Mouse (Mus musculus): ENCODE measurements around the gene Gls. TPM values are rescaled to one million over a fixed set of nuclear protein-coding genes. Genes with fewer than 3 reads are reported as not detected.
A peak's percentile ranks its signal among the peaks of the same experiment; 100 is the strongest.

Gene Gls
- total RNA-seq, 4 experiments from 2014 or later, result 66.5 to 87.3 (median 81.9) TPM

DNA sequence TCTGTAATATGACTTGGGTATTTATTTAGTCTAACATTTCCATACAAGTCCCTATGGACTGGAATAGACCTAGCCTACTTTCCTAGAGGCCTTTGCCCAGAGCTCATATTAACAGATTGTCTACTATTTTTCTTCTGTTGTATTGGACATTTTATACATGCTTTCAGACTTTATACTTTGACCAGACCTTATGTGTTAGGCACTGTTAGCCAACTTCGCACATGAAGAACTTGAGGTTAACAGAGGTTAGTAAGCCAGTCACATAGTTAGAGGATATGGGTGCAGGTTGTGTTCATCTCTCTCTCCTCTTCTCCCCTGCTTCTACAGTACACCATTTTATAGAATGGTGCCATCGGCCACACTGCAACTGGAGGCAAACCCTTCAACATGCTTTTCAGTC lies 75.0 kb downstream of the Gls start:
- DNase-seq (ENCODE audit: low spot score), result no peak

DNA sequence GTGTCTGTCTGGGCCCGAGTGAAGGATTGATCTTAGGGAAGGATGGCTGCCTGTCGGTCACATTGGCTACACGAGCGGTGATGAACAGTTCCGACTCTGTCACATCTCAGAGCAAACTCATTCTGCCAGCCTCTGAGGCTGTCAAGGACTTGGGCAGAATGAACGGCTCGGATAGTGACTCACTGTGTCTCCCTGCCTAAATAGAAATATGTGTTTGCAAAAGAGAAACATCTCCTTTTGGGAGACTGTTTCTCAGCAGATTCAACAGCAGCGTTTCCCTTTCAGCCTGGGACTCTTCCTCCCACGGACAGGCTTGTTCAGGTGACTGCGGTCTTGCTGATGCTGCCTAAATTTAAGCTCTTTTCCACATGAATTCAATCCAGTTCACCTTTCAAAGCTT lies 76.7 kb downstream of the Gls start:
- DNase-seq (ENCODE audit: low spot score), result no peak

DNA sequence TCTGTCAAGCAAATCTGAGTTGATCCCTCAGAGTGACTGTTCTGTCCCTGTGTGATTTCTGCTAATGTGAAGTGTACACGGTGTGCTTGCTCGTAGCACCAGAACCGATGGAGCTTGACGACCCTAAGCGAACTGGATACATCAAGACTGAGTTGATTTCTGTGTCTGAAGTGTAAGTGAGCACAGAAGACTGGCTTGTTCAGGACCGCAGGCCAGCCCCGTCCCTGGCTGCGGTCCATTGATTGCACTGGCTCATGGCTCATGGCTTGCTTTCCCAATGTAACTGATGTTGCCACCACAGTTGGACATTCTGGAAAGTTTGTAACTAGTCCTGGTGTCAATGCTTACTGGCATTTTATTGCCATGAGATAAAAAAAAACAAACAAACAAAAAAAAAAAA lies 78.1 kb downstream of the Gls start:
- DNase-seq (ENCODE audit: low spot score), result no peak

DNA sequence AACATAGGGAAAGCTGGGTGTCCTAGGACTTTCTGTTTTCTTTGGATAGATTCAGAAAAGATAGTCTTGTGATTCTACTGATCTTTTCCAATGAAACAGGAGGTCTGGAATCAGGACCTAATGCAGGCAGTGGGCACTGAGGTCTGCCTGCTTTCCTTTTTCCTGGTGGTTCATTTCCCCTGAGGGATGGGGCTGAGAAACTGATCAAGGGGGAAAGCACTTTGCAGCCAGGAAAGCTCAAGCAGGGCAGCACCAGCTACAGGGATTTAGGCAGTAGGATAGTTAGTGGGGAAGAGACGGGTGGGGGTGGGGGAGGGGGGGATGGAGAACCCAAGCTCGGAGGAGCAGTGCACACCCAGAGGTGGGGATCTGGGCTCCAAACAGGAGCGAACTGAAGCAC lies 80.1 kb downstream of the Gls start:
- DNase-seq (ENCODE audit: low spot score), result no peak

DNA sequence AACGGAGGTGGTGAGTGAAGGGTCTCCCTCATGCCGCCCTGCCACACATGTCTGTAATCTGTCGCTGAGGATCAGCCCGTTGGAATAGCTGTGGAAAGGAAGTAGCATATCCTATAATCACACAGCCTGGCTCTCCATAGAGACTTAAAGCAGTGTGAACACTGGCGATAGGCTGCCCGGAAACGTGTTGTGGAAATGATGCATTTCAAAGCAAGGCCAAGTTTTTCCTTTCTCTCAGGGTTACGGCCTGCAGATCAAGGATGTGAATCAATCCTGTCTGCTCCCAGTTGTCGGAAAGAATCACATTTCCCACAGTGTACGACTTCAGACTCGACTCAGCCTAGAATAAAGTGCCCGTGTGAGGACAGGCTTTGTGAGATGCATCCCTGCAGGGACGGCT lies 80.7 kb downstream of the Gls start:
- peak; percentile 40 for DNase-seq (ENCODE audit: low spot score)

DNA sequence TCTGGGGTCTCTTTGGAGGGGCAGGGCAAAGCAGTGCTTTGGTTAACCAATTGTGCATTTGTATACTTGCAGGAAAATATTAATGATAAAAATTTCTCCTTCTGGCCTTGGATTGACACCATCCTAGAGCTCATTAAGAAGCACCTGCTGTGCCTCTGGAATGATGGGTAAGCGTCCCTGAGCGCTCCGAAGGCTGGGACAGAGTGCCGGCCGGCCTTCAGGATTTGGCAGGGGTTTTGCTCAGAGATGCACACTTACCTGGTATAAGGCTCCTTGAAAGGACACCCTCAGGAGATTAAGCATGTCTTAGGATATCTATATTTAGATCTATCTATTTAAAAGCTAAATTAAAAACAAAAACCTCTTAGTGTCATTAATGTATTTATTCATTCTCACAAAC lies 81.9 kb downstream of the Gls start:
- no peak for DNase-seq (ENCODE audit: low spot score)

DNA sequence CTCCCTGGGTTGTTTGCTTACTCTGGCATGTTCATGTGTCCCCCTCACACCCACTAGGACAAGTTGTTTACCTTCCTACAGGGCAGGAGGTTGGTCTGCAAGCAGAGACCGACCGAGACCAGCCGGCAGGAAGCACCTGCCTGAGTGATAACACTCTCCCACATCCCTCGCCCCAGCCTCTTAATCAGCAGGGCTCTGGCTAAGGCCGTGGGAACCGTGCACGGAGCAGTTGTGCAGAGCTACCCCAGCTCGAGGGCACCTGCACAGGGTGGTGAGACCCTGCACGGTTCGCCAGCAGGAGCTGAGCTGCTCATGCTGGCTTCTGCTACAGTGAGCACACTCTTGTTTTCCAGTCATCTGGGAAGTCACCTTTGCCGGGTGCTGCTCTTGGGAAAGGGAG lies 82.4 kb downstream of the Gls start:
- DNase-seq (ENCODE audit: low spot score), result no peak

DNA sequence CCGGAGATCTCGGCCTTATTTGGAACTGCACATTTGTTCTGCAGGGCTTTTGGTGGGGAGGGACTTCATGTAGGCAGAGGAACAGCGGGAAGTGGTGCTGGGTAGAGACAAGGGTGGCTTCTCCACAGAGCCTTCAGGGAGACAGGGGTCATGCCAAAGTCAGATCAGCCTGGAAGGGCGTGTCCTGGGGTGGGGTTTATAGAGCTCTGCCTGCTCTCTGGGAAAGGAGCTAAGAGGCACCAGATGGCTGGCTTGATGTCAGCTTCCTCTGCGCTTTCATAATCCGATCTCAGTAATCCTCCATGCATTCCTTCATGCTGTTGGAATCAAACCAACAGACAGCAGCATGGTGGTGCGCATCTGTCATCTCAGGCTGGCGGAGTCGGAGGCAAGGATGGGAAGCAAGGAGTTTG lies 83.1 kb downstream of the Gls start:
- peak; percentile 42 for DNase-seq (ENCODE audit: low spot score)

DNA sequence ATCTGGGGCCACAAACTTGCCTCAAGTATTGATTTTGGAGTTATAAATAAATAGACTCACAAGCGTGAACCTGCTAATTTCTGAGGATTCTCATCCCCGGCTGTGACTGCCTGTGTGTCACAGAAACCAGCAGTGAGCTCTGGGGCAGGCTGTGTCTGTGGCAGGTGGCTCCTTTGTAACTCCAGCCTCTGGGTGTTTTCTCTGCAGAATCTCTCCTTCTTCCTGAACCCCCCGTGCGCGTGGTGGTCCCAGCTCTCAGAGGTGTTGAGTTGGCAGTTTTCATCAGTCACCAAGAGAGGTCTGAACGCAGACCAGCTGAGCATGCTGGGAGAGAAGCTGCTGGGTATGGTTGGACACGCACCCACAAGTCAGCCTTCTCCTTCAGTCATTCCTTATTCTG lies 84.3 kb downstream of the Gls start:
- no peak for DNase-seq (ENCODE audit: low spot score)

DNA sequence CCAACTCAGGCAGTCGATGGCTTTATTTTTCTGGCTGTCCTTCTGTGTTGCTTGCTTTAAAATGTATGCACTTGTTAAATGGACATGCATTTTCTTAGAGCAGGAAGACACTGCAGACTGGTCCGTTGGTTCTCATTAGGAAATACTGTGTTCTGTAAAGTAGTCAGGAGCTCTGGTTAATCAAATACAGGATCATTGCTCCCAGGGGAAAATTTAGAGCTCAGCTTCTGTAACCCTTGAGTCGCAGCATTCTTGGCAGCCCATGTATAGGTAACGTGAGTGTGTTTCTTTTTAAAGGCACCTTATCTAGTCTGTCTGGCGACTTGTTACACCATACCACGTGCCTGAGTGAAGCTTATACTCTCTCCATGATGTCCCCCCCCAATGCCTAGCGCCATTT lies 84.9 kb downstream of the Gls start:
- no peak for DNase-seq (ENCODE audit: low spot score)

DNA sequence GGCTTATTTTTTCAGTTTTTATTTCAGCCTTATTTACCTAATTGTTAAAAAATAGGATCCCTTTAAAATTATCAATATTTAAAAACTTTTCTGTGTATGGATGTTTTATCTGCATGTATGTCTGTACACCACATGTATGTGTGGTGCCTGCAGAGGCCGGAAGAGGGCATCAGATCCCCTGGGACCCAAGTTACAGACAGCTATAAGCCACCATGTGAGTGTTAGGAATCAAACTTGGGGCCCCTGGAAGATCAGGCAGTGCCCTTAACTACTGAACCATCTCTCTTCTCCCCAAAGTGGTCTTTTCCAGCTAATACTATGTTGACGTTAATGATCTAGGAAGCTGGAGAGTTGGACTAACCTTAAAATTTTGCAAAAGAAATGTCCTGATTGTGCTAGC lies 85.6 kb downstream of the Gls start:
- no peak for DNase-seq (ENCODE audit: low spot score)

DNA sequence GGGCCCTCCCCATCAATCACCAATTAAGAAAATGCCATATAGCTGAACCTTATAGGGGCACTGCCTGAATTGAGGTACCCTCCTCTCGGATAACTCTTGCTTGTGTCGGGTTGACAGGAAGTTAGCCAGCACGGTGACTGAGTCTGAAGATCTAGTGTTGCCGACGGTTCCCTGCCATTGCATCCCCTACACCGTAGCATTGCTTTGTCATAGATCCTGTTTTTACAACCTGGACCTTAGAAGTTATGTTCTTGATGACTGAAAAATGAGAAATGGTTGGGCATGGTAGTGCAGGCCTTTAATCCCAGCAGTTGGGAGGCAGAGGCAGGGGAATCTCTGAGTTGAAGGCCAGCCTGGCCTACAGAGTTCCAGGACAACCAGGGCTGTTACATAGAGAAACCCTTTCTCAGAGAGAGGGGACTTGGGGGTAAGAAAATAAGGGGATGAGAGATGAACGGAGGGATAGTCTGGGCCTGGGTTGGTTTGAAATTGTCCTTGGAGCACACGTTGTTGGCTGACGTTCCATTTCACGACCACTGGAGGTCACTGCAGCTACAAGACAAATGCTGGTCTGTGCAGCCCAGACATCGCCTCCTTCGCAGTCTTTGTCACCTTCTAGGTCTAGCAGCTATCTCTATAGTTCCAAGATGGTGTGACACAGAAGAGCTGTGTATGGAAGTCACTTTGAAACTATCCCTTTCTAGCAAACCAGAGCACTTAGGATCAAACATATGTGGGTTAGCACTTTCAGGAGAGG lies 86.6 kb downstream of the Gls start:
- DNase-seq (ENCODE audit: low spot score), result peak; percentile 41

DNA sequence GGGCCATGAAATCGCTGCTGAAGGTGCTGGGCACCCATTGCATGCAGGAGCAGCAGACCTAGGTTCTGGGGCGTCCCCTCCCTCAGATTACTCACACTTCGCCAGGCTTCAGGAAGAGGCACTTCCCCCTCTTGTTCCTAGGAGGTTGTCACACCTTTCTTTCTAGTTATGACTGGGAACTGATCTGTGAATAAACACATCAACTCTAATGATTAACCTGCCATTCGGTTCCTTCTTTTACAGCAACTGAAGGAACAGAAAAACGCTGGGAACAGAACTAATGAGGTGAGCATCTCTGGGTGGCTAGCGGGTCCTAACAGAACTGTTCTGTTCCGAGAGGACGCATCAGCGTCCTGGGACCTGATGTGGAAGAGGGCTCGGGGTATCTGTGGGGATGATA lies 88.1 kb downstream of the Gls start:
- no peak for DNase-seq (ENCODE audit: low spot score)

DNA sequence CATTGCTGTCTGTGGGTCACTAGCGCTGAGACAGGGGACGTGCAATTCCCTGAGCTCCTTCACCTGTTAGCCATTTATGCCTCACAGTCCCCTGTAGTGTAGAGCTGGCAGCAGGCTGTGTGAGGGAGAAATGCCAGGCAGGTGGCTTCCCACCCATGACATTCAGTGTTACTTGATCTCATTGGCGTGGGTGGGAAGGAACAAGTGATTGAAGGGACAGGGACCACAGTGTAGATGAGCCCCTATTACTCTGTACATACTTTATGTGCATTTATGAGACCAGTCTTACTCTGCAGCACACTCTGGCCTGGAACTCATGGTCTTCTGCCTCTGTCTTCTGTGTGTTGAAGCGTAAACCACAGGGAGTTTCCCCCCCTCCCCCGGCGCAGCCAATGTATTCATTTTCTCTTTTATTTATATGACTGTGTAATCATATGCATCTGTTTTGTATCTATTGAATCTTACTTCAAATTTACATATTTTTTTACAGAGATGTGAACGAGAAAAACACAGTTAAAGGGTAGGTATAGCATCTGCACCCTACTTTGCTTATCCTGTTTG lies 89.4 kb downstream of the Gls start:
- DNase-seq (ENCODE audit: low spot score), result no peak

DNA sequence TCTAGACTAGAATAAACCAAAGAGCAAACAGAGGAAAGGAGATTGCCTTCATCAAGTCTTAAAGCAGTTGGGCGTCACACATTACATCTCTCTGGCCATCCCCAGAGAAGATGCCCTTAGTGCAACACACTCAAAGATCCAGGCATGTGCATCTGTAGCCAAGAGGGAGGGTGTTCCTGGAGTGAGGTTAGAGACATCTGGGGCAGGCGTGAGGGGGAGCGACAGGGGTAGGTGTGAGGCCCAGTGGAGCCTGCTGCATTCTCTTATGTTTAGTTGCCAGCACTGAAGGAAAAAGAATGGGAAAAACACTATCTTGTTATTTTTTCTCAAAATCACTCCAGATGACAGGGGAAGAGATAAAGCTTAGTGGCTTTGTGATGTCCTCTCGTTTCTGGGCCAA lies 89.8 kb downstream of the Gls start:
- DNase-seq (ENCODE audit: low spot score), result no peak

DNA sequence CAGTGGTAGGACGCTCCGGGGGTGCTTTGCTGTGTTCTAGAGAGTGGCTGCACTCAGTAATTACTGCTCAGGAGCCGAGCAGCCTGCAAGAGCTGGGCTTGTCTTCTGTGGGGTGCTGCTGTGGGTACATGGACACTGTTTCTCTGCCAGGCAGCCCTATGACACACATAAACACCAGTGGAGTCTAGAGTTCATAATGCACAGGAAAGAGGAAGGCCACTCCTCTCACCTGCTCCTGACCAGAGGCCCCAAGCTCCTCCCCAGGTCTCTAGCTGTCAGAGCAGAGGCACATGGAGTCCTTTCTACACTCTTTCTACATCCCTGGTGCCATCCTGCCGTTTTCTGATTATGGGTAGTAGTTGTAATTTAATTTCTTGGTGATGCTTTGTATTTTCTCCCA lies 90.9 kb downstream of the Gls start:
- DNase-seq (ENCODE audit: low spot score), result no peak

DNA sequence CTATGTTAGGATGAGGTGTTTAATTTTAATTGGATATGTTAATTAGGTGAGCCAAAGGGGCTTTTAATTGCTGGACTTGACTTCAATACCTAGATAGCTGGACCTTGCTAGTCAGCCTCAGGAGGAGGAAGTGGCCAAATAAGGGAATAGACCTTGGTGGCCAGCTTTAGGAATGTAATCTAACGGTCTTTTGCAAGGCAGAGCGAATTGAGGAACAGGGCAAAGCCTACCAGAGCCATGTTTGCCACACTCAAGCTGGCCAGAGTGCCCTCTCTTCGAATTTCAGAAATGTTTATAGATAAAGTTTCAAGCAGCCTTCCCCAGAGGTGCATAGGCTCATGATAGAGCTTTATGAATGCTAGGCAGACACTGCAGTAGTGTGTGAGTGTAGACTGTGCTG lies 91.5 kb downstream of the Gls start:
- no peak for DNase-seq (ENCODE audit: low spot score)

DNA sequence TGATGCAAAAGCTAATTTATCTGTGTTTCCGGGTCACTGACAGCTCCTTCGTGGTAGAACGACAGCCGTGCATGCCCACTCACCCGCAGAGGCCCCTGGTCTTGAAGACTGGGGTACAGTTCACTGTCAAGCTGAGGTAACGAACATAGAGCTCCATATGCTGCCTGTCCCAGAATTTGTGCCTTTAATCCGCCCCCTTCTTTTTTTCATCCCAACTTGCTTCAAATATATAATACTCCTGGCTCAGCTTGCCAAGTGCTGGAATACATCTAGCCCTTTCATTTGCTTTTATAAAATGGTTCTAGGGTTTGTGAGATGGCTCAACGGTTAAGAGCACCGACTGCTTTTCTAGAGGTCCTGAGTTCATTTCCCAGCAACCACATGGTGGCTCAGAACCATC lies 92.5 kb downstream of the Gls start:
- no peak for DNase-seq (ENCODE audit: low spot score)

DNA sequence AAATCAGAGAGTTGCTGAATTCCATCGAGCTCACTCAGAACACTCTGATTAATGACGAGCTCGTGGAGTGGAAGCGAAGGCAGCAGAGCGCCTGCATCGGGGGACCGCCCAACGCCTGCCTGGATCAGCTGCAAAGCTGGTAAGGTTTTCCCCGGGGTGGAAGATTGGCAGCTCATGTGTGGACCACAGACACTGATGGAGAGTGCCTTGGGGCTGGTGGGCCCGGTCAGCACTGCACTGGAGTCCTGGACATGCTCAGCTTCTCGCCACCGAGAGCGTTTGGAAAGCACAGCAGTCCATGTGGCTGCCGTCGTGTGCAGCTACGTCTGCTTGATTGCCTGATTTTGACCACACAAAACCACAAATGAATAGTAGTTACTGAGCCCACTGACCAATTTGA lies 95.7 kb downstream of the Gls start:
- DNase-seq (ENCODE audit: low spot score), result no peak

DNA sequence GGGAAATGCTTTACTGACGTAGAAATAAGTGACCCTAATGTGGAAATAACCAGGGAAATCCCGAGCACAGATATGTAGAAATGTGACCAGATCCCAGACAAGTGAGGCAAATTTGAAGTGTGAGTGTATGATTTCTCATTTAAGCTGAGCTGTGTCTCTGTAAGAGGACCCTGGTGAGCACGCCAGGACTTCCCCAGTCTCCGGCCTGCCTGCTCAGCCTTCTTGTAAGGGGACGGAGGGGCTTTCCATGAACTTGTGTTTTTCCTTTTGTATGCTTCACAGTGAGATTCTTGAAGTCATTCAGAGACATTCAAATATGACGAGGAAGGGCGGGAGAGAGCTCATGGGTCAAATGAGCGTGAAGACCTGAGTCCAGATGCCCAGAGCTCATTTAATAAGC lies 99.8 kb downstream of the Gls start:
- DNase-seq (ENCODE audit: low spot score), result no peak

DNA sequence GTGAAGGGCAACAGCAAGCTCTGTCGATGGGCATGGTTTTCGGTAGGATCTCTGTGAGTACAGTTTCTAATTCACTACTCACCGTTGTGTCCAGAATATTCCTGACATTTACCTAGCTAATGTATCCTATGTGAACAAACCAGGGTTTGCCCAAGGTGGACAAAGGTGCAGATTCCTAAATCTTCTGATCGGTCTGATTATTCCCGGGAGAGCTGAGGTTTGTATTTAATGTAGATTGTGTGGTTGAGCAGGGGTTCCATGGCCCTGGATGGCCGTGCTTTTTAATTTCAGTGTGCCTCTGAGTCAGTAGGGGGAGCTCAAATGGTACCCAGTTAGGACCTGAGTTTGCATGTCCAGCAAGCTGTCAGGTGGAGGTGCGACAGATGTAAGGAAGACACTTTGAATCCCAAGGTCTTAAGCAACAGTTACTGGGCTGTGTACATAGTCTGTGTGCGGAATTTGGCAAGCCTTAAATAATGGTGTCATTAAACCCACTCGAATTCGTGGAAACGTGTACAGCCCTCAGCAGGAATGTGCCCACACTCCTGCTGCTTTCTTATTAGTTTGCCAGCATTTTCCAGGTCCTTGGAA lies 101.2 kb downstream of the Gls start:
- no peak for DNase-seq (ENCODE audit: low spot score)

DNA sequence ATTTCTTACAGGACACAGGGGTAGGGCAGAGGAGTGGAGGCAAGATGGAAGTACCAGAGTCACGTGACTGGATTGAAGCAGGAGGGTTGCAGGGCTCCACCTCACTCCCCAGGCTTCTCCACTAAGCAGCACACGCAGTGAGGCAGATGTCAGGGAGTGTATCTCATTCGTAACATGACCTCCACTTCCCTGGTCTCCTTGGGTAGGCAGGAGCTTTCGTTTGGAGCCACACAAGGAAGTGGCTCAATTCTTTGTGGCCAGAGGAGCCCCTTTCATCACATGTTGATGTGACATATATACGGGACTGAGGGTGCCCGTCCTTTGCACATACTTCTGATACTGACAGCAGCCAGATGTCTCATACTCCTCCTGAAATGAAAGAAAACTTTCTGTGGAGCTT lies 103.2 kb downstream of the Gls start:
- DNase-seq (ENCODE audit: low spot score), result no peak

DNA sequence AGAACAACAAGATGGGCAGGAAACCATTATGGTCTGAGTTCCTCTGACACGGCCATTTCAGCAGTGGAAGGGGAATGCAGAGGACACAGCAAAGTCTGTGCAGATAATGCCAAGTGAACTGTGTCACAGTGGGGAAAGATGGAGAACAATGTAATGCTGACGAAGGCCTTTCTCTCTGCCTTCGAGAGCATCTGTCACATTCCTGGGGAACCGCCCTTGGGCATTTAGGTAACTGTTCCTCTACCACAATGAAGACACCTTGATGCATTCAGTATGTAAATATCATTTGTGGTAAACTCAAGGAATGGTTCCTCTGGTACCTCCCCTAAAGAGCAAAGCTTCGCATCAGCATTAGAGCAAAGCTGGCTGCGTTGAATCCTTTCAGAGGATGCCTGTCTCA lies 105.7 kb downstream of the Gls start:
- DNase-seq (ENCODE audit: low spot score), result no peak

DNA sequence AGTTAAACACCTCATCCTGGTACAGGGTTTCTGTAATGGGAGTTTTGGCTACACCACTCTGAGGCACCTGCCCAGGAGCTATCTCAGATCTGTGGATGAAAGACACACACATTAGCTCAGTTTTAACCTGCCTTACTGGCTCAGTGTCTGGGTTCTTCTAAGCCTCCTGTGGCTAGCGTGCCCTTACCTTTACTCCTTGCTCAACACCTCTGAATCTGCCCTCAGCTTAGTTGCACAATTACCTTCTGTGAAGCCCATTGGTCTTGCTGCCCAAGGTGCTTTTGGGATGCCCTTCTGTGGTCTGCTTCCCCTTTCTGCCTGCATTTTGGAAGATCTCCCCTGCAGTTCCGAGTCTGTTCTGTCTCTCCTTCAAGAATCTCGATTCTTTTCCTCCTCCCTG lies 108.2 kb downstream of the Gls start:
- no peak for DNase-seq (ENCODE audit: low spot score)

All from heart, adult 8-10 months (tissue).